Mouse (Mus musculus): ENCODE data around the gene Plekha8. TPM values are rescaled to one million over a fixed set of nuclear protein-coding genes. Genes with fewer than 3 reads are reported as not detected.

Gene Plekha8
- polyA plus RNA-seq, 1 experiment from 2014 or later, result 13.9 TPM

- no peak overlapping the region for H3K4me3 ChIP-seq
- ATAC-seq (ENCODE audit: insufficient number of reproducible peaks, low FRiP score), result no peak
- H3K27me3 ChIP-seq (replicated peaks), result no peaks in the 10 kb centered on the region
- no peak overlapping the region for H3K9ac ChIP-seq
- H3K4me1 ChIP-seq (replicated peaks), result peaks cover 6% of the 10 kb centered on the region; the same call in 1 of the 2 replicates
- 69% methylated on average over 11 of the region's 11 CpGs for WGBS
- H3K27ac ChIP-seq (ENCODE audit: poor library complexity, severe bottlenecking), result no peak overlapping the region
- H3K9me3 ChIP-seq (replicated peaks), result no peaks in the 10 kb centered on the region
- no peaks in the 10 kb centered on the region for H3K36me3 ChIP-seq
- no peak overlapping the region for H3K4me2 ChIP-seq
Measured at GRCm38 (mm10) chr6:54655471-54656095, 60.7 kb downstream of the Plekha8 start.

GRCm38 (mm10) chr6:54657861-54658260, 63.0 kb downstream of the Plekha8 start:
- Histone ChIP-seq H3K4me3 (no peak overlapping the region), H3K9ac (no peak overlapping the region), H3K36me3 (no peaks in the 10 kb centered on the region), H3K27ac (ENCODE audit: poor library complexity, severe bottlenecking) (no peak overlapping the region), H3K4me1 (replicated peaks) (peaks cover 6% of the 10 kb centered on the region; the same call in 1 of the 2 replicates), H3K9me3 (replicated peaks) (no peaks in the 10 kb centered on the region), H3K27me3 (replicated peaks) (no peaks in the 10 kb centered on the region), H3K4me2 (no peak overlapping the region)
- 89% methylated on average over 6 of the region's 6 CpGs for WGBS
- no peak for ATAC-seq (ENCODE audit: insufficient number of reproducible peaks, low FRiP score)

- no peak for ATAC-seq (ENCODE audit: insufficient number of reproducible peaks, low FRiP score)
- no peaks in the 10 kb centered on the region for H3K36me3 ChIP-seq
- no peak overlapping the region for H3K9ac ChIP-seq
- no peaks in the 10 kb centered on the region for H3K4me1 ChIP-seq (replicated peaks)
- H3K9me3 ChIP-seq (replicated peaks), result no peaks in the 10 kb centered on the region; the same call in 1 of the 2 replicates
- no peak overlapping the region for H3K4me2 ChIP-seq
- no peak overlapping the region for H3K4me3 ChIP-seq
- WGBS, result 81% methylated on average over 6 of the region's 6 CpGs
- H3K27ac ChIP-seq (ENCODE audit: poor library complexity, severe bottlenecking), result no peak overlapping the region
- no peaks in the 10 kb centered on the region for H3K27me3 ChIP-seq (replicated peaks)
Measured at GRCm38 (mm10) chr6:54669868-54670267, 75.0 kb downstream of the Plekha8 start.

GRCm38 (mm10) chr6:54672901-54673300, 78.0 kb downstream of the Plekha8 start:
- no peak overlapping the region for H3K9ac ChIP-seq
- H3K27me3 ChIP-seq (replicated peaks), result no peaks in the 10 kb centered on the region
- no peaks in the 10 kb centered on the region for H3K36me3 ChIP-seq
- H3K4me2 ChIP-seq, result no peak overlapping the region
- no peak for ATAC-seq (ENCODE audit: insufficient number of reproducible peaks, low FRiP score)
- WGBS, result 60% methylated on average over 5 of the region's 5 CpGs
- H3K4me1 ChIP-seq (replicated peaks), result no peaks in the 10 kb centered on the region
- no peaks in the 10 kb centered on the region; the same call in 1 of the 2 replicates for H3K9me3 ChIP-seq (replicated peaks)
- H3K4me3 ChIP-seq, result no peak overlapping the region
- H3K27ac ChIP-seq (ENCODE audit: poor library complexity, severe bottlenecking), result no peak overlapping the region

GRCm38 (mm10) chr6:54679686-54680085, 84.8 kb downstream of the Plekha8 start:
- Histone ChIP-seq H3K4me1 (replicated peaks) (peaks cover 12% of the 10 kb centered on the region), H3K9me3 (replicated peaks) (no peaks in the 10 kb centered on the region), H3K4me3 (no peak overlapping the region), H3K4me2 (no peak overlapping the region), H3K27ac (ENCODE audit: poor library complexity, severe bottlenecking) (no peak overlapping the region), H3K9ac (no peak overlapping the region), H3K27me3 (replicated peaks) (peaks cover 36% of the 10 kb centered on the region), H3K36me3 (no peaks in the 10 kb centered on the region)
- whole genome bisulfite sequencing, result 61% methylated on average over 5 of the region's 5 CpGs
- no peak for ATAC-seq (ENCODE audit: insufficient number of reproducible peaks, low FRiP score)

GRCm38 (mm10) chr6:54680891-54681745, 86.2 kb downstream of the Plekha8 start, which contains the start of gene Mturn:
Mturn (plus strand) TSS chr6:54681624.
- H3K4me2 ChIP-seq, result peak within 1 kb of the TSS; percentile 99
- H3K27me3 ChIP-seq (replicated peaks), result peaks cover 36% of the 10 kb centered on the region
- H3K4me1 ChIP-seq (replicated peaks), result peaks cover 22% of the 10 kb centered on the region
- H3K27ac ChIP-seq (ENCODE audit: poor library complexity, severe bottlenecking), result peak within 1 kb of the TSS; percentile 22; the same call in 1 of the 2 replicates
- ATAC-seq (ENCODE audit: insufficient number of reproducible peaks, low FRiP score), result peak; percentile 99
- H3K9me3 ChIP-seq (replicated peaks), result no peaks in the 10 kb centered on the region
- H3K36me3 ChIP-seq, result no peaks in the 10 kb centered on the region
- 5% methylated on average over 46 of the region's 48 CpGs for WGBS
- H3K4me3 ChIP-seq, result peak within 1 kb of the TSS; percentile 84
- peak within 1 kb of the TSS; percentile 73 for H3K9ac ChIP-seq

GRCm38 (mm10) chr6:54681746-54682428, 87.0 kb downstream of the Plekha8 start:
- ATAC-seq (ENCODE audit: insufficient number of reproducible peaks, low FRiP score), result peak; percentile 76; the same call in 1 of the 2 replicates

GRCm38 (mm10) chr6:54684085-54684484, 89.2 kb downstream of the Plekha8 start:
- H3K4me1 ChIP-seq (replicated peaks), result peaks cover 22% of the 10 kb centered on the region
- no peaks in the 10 kb centered on the region for H3K36me3 ChIP-seq
- H3K9ac ChIP-seq, result no peak overlapping the region
- 76% methylated on average over 4 of the region's 4 CpGs for whole genome bisulfite sequencing
- no peak overlapping the region for H3K4me3 ChIP-seq
- no peak for ATAC-seq (ENCODE audit: insufficient number of reproducible peaks, low FRiP score)
- H3K27me3 ChIP-seq (replicated peaks), result peaks cover 51% of the 10 kb centered on the region
- H3K9me3 ChIP-seq (replicated peaks), result no peaks in the 10 kb centered on the region
- no peak overlapping the region for H3K4me2 ChIP-seq
- H3K27ac ChIP-seq (ENCODE audit: poor library complexity, severe bottlenecking), result no peak overlapping the region

More at GRCm38 (mm10) chr6:54681746-54682428, 87.0 kb downstream of the Plekha8 start:
- no peaks in the 10 kb centered on the region for H3K9me3 ChIP-seq (replicated peaks)
- H3K4me1 ChIP-seq (replicated peaks), result peaks cover 22% of the 10 kb centered on the region
- no peaks in the 10 kb centered on the region for H3K36me3 ChIP-seq
- WGBS, result under 1% methylated on average over 61 of the region's 61 CpGs
- peaks cover 36% of the 10 kb centered on the region for H3K27me3 ChIP-seq (replicated peaks)
- peak overlapping the region; percentile 22; the same call in 1 of the 2 replicates for H3K27ac ChIP-seq (ENCODE audit: poor library complexity, severe bottlenecking)
- H3K4me2 ChIP-seq, result peak overlapping the region; percentile 99
- peak overlapping the region; percentile 84 for H3K4me3 ChIP-seq
- H3K9ac ChIP-seq, result peak overlapping the region; percentile 73

GRCm38 (mm10) chr6:54685103-54685502, 90.2 kb downstream of the Plekha8 start:
- no peak overlapping the region for H3K9ac ChIP-seq
- peaks cover 45% of the 10 kb centered on the region for H3K27me3 ChIP-seq (replicated peaks)
- no peaks in the 10 kb centered on the region for H3K36me3 ChIP-seq
- peaks cover 22% of the 10 kb centered on the region for H3K4me1 ChIP-seq (replicated peaks)
- WGBS, result 74% methylated on average over 5 of the region's 5 CpGs
- no peak for ATAC-seq (ENCODE audit: insufficient number of reproducible peaks, low FRiP score)
- H3K4me3 ChIP-seq, result no peak overlapping the region
- H3K4me2 ChIP-seq, result no peak overlapping the region
- no peak overlapping the region for H3K27ac ChIP-seq (ENCODE audit: poor library complexity, severe bottlenecking)
- no peaks in the 10 kb centered on the region for H3K9me3 ChIP-seq (replicated peaks)

- Histone ChIP-seq H3K36me3 (no peaks in the 10 kb centered on the region), H3K9ac (no peak overlapping the region), H3K4me1 (replicated peaks) (peaks cover 22% of the 10 kb centered on the region), H3K4me2 (0 out of 2 replicates have a peak overlapping the region, but pooled peaks have one; percentile 1), H3K4me3 (no peak overlapping the region), H3K27ac (ENCODE audit: poor library complexity, severe bottlenecking) (no peak overlapping the region), H3K9me3 (replicated peaks) (no peaks in the 10 kb centered on the region), H3K27me3 (replicated peaks) (peaks cover 40% of the 10 kb centered on the region)
- ATAC-seq (ENCODE audit: insufficient number of reproducible peaks, low FRiP score), result no peak
- WGBS, result 45% methylated on average over 14 of the region's 14 CpGs
Measured at GRCm38 (mm10) chr6:54685716-54686395, 90.9 kb downstream of the Plekha8 start.

All from heart, embryonic 12.5 days (tissue).